Mouse (Mus musculus) embryonic facial prominence, embryonic 12.5 days (tissue): ENCODE results near the gene Tarsl2. TPM values are rescaled to one million over a fixed set of nuclear protein-coding genes. Genes with fewer than 3 reads are reported as not detected.

ENCODE experiments used
- ATAC-seq: fragments of 200-750 bp; cut with Nextera tagmentation; 2 replicates; pipeline ENCODE4 v1.8.0; 2017; ENCODE audit not compliant: insufficient number of reproducible peaks, insufficient read depth, low FRiP score, low TSS enrichment
- H3K27ac ChIP-seq: fragments of 300-500 bp; sonication (generic); 2 replicates; pipeline ENCODE4 v1.5.1; 2016; ENCODE audit warnings: mild to moderate bottlenecking
- H3K27me3 ChIP-seq: fragments of 300-500 bp; sonication (generic); 2 replicates; pipeline ENCODE4 v1.6.1; 2016; ENCODE audit warnings: mild to moderate bottlenecking, moderate library complexity
- H3K36me3 ChIP-seq: fragments of 300-500 bp; sonication (generic); 2 replicates; pipeline ENCODE4 v1.6.1; 2016; ENCODE audit warnings: mild to moderate bottlenecking
- H3K4me1 ChIP-seq: fragments of 300-500 bp; sonication (generic); 2 replicates; pipeline ENCODE4 v1.6.1; 2016
- H3K4me2 ChIP-seq: fragments of 300-500 bp; sonication (generic); replicated peaks from 2 replicates; pipeline ENCODE4 v1.6.1; 2016; ENCODE audit warnings: mild to moderate bottlenecking, moderate library complexity
- H3K4me3 ChIP-seq: fragments of 300-500 bp; sonication (generic); 2 replicates; pipeline ENCODE4 v1.5.1; 2016; ENCODE audit warnings: mild to moderate bottlenecking
- H3K9ac ChIP-seq: fragments of 300-500 bp; sonication (generic); 2 replicates; pipeline ENCODE4 v1.6.1; 2016; ENCODE audit warnings: mild to moderate bottlenecking, moderate library complexity
- H3K9me3 ChIP-seq: fragments of 300-500 bp; sonication (generic); 2 replicates; pipeline ENCODE4 v1.6.1; 2016; ENCODE audit warnings: mild to moderate bottlenecking, moderate library complexity
- WGBS: fragments of 180-500 bp; shearing (Covaris S2); methylation state at CpG from one replicate; pipeline ENCODE4 v1.1.7; 2016; 5-methylcytosine and 5-hydroxymethylcytosine counted together
- polyA plus RNA-seq: library from polyadenylated mRNA; unstranded; fragments of >200 nt; fragmentation: Nextera tagmentation; extraction: Ambion mirVana; gene quantifications from 2 replicates; pipeline ENCODE4 v1.2.1, GENCODE M21; 2016

Gene Tarsl2
- polyA plus RNA-seq, 1 experiment from 2014 or later = 12.4 TPM

- no peaks in the 10 kb centered on the region for H3K27me3 ChIP-seq
- peak overlapping the region; percentile 83 for H3K4me3 ChIP-seq
- peak overlapping the region; percentile 58 for H3K4me2 ChIP-seq
- peak overlapping the region; percentile 83 for H3K9ac ChIP-seq
- no peaks in the 10 kb centered on the region for H3K9me3 ChIP-seq
- peaks cover 17% of the 10 kb centered on the region for H3K36me3 ChIP-seq
- peak; percentile 86 for ATAC-seq
- H3K27ac ChIP-seq = peak overlapping the region; percentile 72
- H3K4me1 ChIP-seq = peaks cover 13% of the 10 kb centered on the region
- under 1% methylated on average over 52 of the region's 52 CpGs for WGBS
Measured at GRCm38 (mm10) chr7:65693301-65693821, 48.7 kb downstream of the Tarsl2 start.

DNA sequence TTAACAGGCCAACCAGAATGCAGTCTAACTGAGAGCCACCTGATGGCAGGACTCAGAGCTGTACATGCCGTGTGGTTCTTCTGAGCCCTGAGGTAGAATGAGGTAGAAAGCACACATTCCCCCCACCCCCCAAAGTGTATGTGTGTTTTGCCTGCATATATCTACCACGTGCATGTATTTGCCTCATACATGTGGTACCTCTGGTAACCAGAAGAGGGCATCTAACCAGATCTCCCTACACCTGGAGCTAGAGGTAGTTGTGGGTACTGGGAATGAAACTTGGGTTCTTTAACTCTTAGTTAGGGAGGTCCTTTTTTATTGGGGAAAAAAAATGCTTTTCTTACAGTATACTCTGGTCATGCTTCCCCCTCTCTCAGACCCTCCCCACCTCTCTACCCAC lies 51.8 kb downstream of the Tarsl2 start:
- WGBS = 63% methylated on average over 2 of the region's 2 CpGs
- Histone ChIP-seq H3K36me3 (peaks cover 46% of the 10 kb centered on the region), H3K9me3 (no peaks in the 10 kb centered on the region), H3K9ac (no peak overlapping the region), H3K27me3 (no peaks in the 10 kb centered on the region), H3K4me2 (no peak overlapping the region), H3K4me3 (no peak overlapping the region), H3K4me1 (peaks cover 13% of the 10 kb centered on the region), H3K27ac (no peak overlapping the region)
- no peak for ATAC-seq

- Histone ChIP-seq H3K36me3 (peaks cover 53% of the 10 kb centered on the region), H3K4me1 (peaks cover 4% of the 10 kb centered on the region; the same call in 1 of the 2 replicates), H3K4me3 (no peak overlapping the region), H3K9me3 (no peaks in the 10 kb centered on the region), H3K27me3 (no peaks in the 10 kb centered on the region), H3K4me2 (no peak overlapping the region), H3K9ac (no peak overlapping the region), H3K27ac (no peak overlapping the region)
- ATAC-seq = no peak
- WGBS = 83% methylated on average over 7 of the region's 7 CpGs
Measured at GRCm38 (mm10) chr7:65702076-65702475, 57.4 kb downstream of the Tarsl2 start.

DNA sequence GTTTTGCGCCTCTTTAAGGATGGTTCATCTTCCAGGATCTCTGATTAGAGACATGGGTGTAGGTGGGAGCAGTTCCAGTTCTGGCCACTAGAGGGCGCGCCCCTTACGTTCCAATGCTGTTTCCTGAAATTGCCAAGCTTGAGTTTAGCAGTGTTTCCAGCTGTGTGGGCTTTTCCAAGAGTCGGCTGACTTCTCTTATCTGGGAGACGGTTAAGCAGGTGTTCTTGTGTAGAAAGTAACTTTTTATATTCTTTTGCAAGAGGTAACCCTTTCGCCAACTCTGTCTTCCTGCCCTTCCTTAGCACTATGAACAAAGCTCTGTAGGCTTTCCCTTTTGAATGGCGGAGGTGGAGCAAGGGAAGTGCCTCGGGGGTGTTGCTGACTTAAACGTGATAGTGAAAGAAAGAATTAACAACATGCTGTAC lies 60.1 kb downstream of the Tarsl2 start:
- Histone ChIP-seq H3K36me3 (peaks cover 27% of the 10 kb centered on the region), H3K27me3 (no peaks in the 10 kb centered on the region), H3K4me2 (peak overlapping the region; percentile 35), H3K9me3 (no peaks in the 10 kb centered on the region), H3K27ac (no peak overlapping the region), H3K4me3 (0 out of 2 replicates have a peak overlapping the region, but pooled peaks have one; percentile 7), H3K9ac (no peak overlapping the region), H3K4me1 (peaks cover 4% of the 10 kb centered on the region; the same call in 1 of the 2 replicates)
- 9% methylated on average over 10 of the region's 10 CpGs for WGBS
- no peak for ATAC-seq

DNA sequence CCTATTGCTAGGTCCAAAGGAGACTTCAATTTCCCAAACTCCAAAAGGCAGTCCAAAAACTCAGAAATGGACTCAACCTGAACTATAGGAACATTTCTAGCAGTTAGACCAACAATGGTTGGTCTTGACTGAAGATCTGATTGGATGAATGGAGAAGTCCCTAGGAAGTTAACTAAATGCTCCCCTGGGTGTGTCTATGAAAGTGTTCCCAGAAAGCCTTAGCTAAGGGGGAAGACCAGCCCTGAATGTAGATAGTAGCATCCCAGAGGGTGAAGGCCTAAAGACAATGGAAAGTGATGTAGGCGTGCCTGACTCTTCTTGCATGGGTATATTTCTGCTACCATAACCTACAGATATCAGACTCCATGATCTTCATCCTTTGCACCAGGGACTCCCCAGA lies 63.8 kb downstream of the Tarsl2 start:
- Histone ChIP-seq H3K36me3 (no peaks in the 10 kb centered on the region), H3K4me3 (no peak overlapping the region), H3K4me1 (peaks cover 4% of the 10 kb centered on the region; the same call in 1 of the 2 replicates), H3K27me3 (no peaks in the 10 kb centered on the region), H3K9ac (no peak overlapping the region), H3K27ac (no peak overlapping the region), H3K9me3 (no peaks in the 10 kb centered on the region), H3K4me2 (no peak overlapping the region)
- WGBS = 90% methylated on average over 1 of the region's 1 CpGs
- ATAC-seq = no peak

DNA sequence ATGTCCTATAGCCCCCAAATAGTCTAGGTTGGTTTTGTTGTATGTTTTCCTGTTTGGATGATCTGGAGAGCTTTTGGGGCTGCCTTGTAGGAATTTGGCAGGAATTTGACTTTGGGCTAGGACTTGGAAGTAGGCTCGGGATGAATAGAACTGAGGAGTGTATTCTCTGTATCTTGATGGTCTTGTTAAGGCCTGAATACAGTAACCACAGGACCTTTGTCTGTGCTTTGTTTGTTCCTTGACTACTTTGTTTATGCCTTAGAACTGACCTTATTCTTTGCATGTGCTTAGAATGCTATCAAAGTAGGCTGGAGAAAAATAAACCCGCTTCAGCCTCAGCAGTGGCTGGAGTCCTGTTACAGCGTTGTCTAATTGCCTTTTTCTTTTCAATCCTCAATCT lies 65.6 kb downstream of the Tarsl2 start:
- H3K36me3 ChIP-seq = no peaks in the 10 kb centered on the region
- no peak overlapping the region for H3K9ac ChIP-seq
- peaks cover under 1% of the 10 kb centered on the region; the same call in 1 of the 2 replicates for H3K4me1 ChIP-seq
- no peak overlapping the region for H3K4me2 ChIP-seq
- no peak for ATAC-seq
- H3K27ac ChIP-seq = no peak overlapping the region
- no peak overlapping the region for H3K4me3 ChIP-seq
- 65% methylated on average over 3 of the region's 3 CpGs for WGBS
- no peaks in the 10 kb centered on the region for H3K27me3 ChIP-seq
- H3K9me3 ChIP-seq = no peaks in the 10 kb centered on the region

DNA sequence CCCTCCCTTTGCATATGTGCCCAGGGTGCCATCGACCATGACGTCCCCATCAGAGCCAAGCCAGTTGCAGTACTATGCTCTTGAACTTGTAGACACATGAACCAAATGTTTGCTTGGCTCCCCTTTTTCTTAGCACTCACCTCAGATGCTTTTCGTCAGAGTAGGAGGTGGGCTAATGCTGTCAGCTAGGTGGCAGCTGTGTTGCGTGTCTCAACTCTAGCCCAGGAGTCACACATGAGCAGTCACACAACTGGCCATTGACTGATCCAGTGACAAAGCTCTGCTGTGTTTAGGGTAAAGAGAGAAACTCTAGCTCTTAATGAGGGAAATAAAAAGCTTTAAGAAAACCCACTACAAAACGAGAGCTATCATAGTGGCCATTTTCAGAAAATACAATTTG lies 69.1 kb downstream of the Tarsl2 start:
- no peak overlapping the region for H3K4me3 ChIP-seq
- no peaks in the 10 kb centered on the region for H3K9me3 ChIP-seq
- H3K36me3 ChIP-seq = no peaks in the 10 kb centered on the region
- H3K27me3 ChIP-seq = no peaks in the 10 kb centered on the region
- no peak overlapping the region for H3K27ac ChIP-seq
- H3K9ac ChIP-seq = no peak overlapping the region
- WGBS = 59% methylated on average over 5 of the region's 5 CpGs
- no peaks in the 10 kb centered on the region for H3K4me1 ChIP-seq
- H3K4me2 ChIP-seq = no peak overlapping the region
- no peak for ATAC-seq

- Histone ChIP-seq H3K4me3 (no peak overlapping the region), H3K36me3 (no peaks in the 10 kb centered on the region), H3K4me2 (no peak overlapping the region), H3K4me1 (no peaks in the 10 kb centered on the region), H3K27ac (no peak overlapping the region), H3K9ac (no peak overlapping the region), H3K27me3 (no peaks in the 10 kb centered on the region), H3K9me3 (no peaks in the 10 kb centered on the region)
- ATAC-seq = no peak
- WGBS = 84% methylated on average over 4 of the region's 4 CpGs
Measured at GRCm38 (mm10) chr7:65714304-65714703, 69.6 kb downstream of the Tarsl2 start.

DNA sequence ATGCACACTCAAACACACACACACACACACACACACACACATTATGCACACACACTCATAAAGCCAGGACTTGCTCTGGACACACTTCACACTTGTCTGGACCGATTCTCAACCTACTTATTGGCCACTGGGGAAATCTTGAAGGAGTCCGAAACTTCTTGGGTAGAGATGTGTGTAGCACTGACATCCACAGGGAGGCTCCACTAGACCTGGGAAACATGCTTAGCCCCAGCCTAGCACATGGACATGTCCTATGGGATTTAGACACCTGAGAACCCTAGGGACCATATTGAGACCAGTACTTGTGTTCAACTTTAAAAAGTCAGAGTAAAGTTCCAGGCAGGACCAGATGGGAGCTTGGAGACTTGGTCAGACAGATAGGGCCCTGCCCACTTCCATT lies 89.3 kb downstream of the Tarsl2 start:
- no peak overlapping the region for H3K4me2 ChIP-seq
- no peak for ATAC-seq
- no peaks in the 10 kb centered on the region for H3K4me1 ChIP-seq
- 82% methylated on average over 2 of the region's 2 CpGs for WGBS
- no peak overlapping the region for H3K4me3 ChIP-seq
- no peak overlapping the region for H3K9ac ChIP-seq
- H3K9me3 ChIP-seq = no peaks in the 10 kb centered on the region
- H3K27me3 ChIP-seq = no peaks in the 10 kb centered on the region
- H3K27ac ChIP-seq = no peak overlapping the region
- H3K36me3 ChIP-seq = no peaks in the 10 kb centered on the region

- Histone ChIP-seq H3K9me3 (no peaks in the 10 kb centered on the region), H3K4me1 (no peaks in the 10 kb centered on the region), H3K27me3 (no peaks in the 10 kb centered on the region), H3K9ac (no peak overlapping the region), H3K4me2 (no peak overlapping the region), H3K36me3 (no peaks in the 10 kb centered on the region), H3K27ac (no peak overlapping the region), H3K4me3 (no peak overlapping the region)
- WGBS = 89% methylated on average over 3 of the region's 3 CpGs
- ATAC-seq = no peak
Measured at GRCm38 (mm10) chr7:65735261-65735660, 90.6 kb downstream of the Tarsl2 start.

GRCm38 (mm10) chr7:65737286-65738040 lies 92.8 kb downstream of the Tarsl2 start:
- H3K36me3 ChIP-seq = no peaks in the 10 kb centered on the region
- H3K9ac ChIP-seq = no peak overlapping the region
- H3K27ac ChIP-seq = no peak overlapping the region
- no peaks in the 10 kb centered on the region for H3K9me3 ChIP-seq
- ATAC-seq = no peak
- 70% methylated on average over 12 of the region's 12 CpGs for WGBS
- no peak overlapping the region for H3K4me3 ChIP-seq
- no peaks in the 10 kb centered on the region for H3K27me3 ChIP-seq
- no peaks in the 10 kb centered on the region for H3K4me1 ChIP-seq
- no peak overlapping the region for H3K4me2 ChIP-seq
